Mouse (Mus musculus): ENCODE results near the gene Ost4.

GRCm38 (mm10) chr5:30887331-30887761 lies 20.2 kb downstream of the Ost4 start:
- TF ChIP-seq CTCF (IDR thresholded peaks at IDR 0.05; ENCODE audit: low read depth), result no peak
- peak; percentile 51; the same call in 1 of the 2 replicates for TF ChIP-seq EP300 (IDR thresholded peaks at IDR 0.05; ENCODE audit: low read depth)

Measured in heart, postnatal 0 days (tissue).